Mouse (Mus musculus) hindbrain, embryonic 15.5 days (tissue): ENCODE results near the gene Ints12. TPM values are rescaled to one million over a fixed set of nuclear protein-coding genes. Genes with fewer than 3 reads are reported as not detected.

Experiments used
- ATAC-seq: fragments of 200-750 bp; cut with Nextera tagmentation; 2 replicates; pipeline ENCODE4 v1.8.0; 2017; ENCODE audit warnings: low read depth, moderate number of reproducible peaks, moderate TSS enrichment; ENCODE audit not compliant: low FRiP score
- H3K27ac ChIP-seq: fragments of 300-500 bp; sonication (generic); replicated peaks from 2 replicates; pipeline ENCODE4 v1.5.1; 2015; ENCODE audit warnings: mild to moderate bottlenecking, inconsistent platforms
- H3K27me3 ChIP-seq: fragments of 300-500 bp; sonication (generic); 2 replicates; pipeline ENCODE4 v1.6.1; 2015; ENCODE audit warnings: control low read depth, inconsistent platforms
- H3K36me3 ChIP-seq: fragments of 300-500 bp; sonication (generic); 2 replicates; pipeline ENCODE4 v1.6.1; 2015; ENCODE audit warnings: control low read depth, inconsistent platforms
- H3K4me1 ChIP-seq: fragments of 300-500 bp; sonication (generic); replicated peaks from 2 replicates; pipeline ENCODE4 v1.6.1; 2015; ENCODE audit warnings: control low read depth, inconsistent platforms
- H3K4me2 ChIP-seq: fragments of 300-500 bp; sonication (generic); 2 replicates; pipeline ENCODE4 v1.6.1; 2015; ENCODE audit warnings: moderate library complexity, mild to moderate bottlenecking, inconsistent platforms
- H3K4me3 ChIP-seq: fragments of 300-500 bp; sonication (generic); 2 replicates; pipeline ENCODE4 v1.5.1; 2015; ENCODE audit warnings: mild to moderate bottlenecking, inconsistent platforms
- H3K9ac ChIP-seq: fragments of 300-500 bp; sonication (generic); 2 replicates; pipeline ENCODE4 v1.6.1; 2015; ENCODE audit warnings: inconsistent platforms
- H3K9me3 ChIP-seq: fragments of 300-500 bp; sonication (generic); 2 replicates; pipeline ENCODE4 v1.6.1; 2016; ENCODE audit warnings: control low read depth, inconsistent platforms
- WGBS: fragments of 180-500 bp; shearing (Covaris S2); methylation state at CpG from one replicate; pipeline ENCODE4 v1.1.7; 2015; 5-methylcytosine and 5-hydroxymethylcytosine counted together
- polyA plus RNA-seq: library from polyadenylated mRNA; unstranded; fragments of >200 nt; fragmentation: Nextera tagmentation; extraction: Ambion mirVana; gene quantifications from 2 replicates; pipeline ENCODE4 v1.2.1, GENCODE M21; 2015

Gene Ints12
- 15.7 and 16.3 TPM in 2 replicates for polyA plus RNA-seq

- ATAC-seq, result peak; percentile 98
- peak within 1 kb of the TSS; percentile 97 for H3K4me3 ChIP-seq
- peak within 1 kb of the TSS; percentile 97 for H3K27ac ChIP-seq
- H3K4me1 ChIP-seq, result peaks cover 26% of the 10 kb centered on the region
- peak within 1 kb of the TSS; percentile 76 for H3K4me2 ChIP-seq
- no peaks in the 10 kb centered on the region for H3K27me3 ChIP-seq
- no peaks in the 10 kb centered on the region for H3K9me3 ChIP-seq
- peak within 1 kb of the TSS; percentile 94 for H3K9ac ChIP-seq
- WGBS, result under 1% methylated on average over 53 of the region's 53 CpGs
- no peaks in the 10 kb centered on the region for H3K36me3 ChIP-seq
These were observed at the start of gene Ints12, which contains the start of gene Gstcd for GRCm38 (mm10) chr3:133091664-133092273. TSS of gene Ints12 (plus strand) at chr3:133091840. TSS of gene Gstcd (minus strand) at chr3:133092033.

DNA sequence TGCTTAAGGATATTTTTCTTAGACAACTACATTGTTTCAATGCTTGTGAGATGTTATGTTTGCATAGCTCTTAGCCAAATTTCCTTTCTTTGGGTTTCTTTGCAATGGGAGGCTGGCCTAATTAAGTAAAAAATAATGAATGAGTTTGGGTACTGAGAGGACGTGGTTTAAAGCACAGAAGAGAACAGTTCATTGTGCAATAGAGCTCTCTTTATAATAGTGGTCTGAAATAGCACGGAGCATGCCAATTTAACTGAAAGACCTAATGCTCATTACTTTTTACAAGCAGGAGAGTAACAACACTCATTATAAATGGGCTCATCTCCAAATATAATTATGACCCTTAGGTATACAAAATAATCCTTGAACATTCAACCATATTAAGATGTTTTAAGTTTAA is 39.6 kb upstream of the Ints12 start:
- no peak for ATAC-seq
- Histone ChIP-seq H3K9me3 (no peaks in the 10 kb centered on the region), H3K27ac (no peak overlapping the region), H3K9ac (no peak overlapping the region), H3K27me3 (no peaks in the 10 kb centered on the region), H3K4me1 (no peaks in the 10 kb centered on the region), H3K4me3 (no peak overlapping the region), H3K4me2 (no peak overlapping the region), H3K36me3 (no peaks in the 10 kb centered on the region)
- WGBS, result 47% methylated on average over 2 of the region's 2 CpGs

- no peak for ATAC-seq
- no peak overlapping the region for H3K27ac ChIP-seq
These were observed 16.1 kb upstream of the Ints12 start for GRCm38 (mm10) chr3:133075560-133075959.

DNA sequence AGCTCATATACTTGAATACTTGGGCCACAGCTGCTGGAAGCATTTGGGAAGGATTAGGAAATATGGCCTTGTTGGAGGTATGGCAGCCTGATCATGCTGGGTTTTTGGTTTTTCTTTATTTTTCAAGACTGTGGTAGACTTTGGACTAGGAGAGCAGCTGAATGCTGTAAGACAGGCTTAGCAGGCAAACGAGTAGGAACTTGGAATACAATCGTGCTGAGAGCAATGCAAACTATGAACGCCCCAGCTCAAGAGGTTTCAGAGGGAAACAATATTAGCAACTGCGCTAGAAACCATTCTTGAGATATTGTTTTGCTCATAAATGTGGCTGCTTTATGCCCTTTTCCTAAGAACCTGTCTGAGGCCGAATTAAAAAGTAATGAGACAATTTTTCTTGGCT is 8.9 kb upstream of the Ints12 start:
- Histone ChIP-seq H3K4me1 (no peaks in the 10 kb centered on the region), H3K4me3 (no peak overlapping the region), H3K27me3 (no peaks in the 10 kb centered on the region), H3K36me3 (peaks cover 15% of the 10 kb centered on the region; the same call in 1 of the 2 replicates), H3K4me2 (no peak overlapping the region), H3K27ac (no peak overlapping the region), H3K9ac (no peak overlapping the region), H3K9me3 (no peaks in the 10 kb centered on the region)
- ATAC-seq, result no peak
- WGBS, result 94% methylated on average over 5 of the region's 5 CpGs

More at GRCm38 (mm10) chr3:133075560-133075959, 16.1 kb upstream of the Ints12 start:
- H3K27me3 ChIP-seq, result no peaks in the 10 kb centered on the region
- H3K4me1 ChIP-seq, result no peaks in the 10 kb centered on the region
- no peak overlapping the region for H3K4me2 ChIP-seq
- no peaks in the 10 kb centered on the region for H3K9me3 ChIP-seq
- 0 out of 2 replicates have a peak, but pooled peaks cover 7% of the 10 kb centered on the region for H3K36me3 ChIP-seq
- no peak overlapping the region for H3K9ac ChIP-seq
- 91% methylated on average over 10 of the region's 10 CpGs for WGBS
- H3K4me3 ChIP-seq, result no peak overlapping the region

- Histone ChIP-seq H3K9me3 (no peaks in the 10 kb centered on the region), H3K27ac (no peak overlapping the region), H3K4me3 (no peak overlapping the region), H3K27me3 (no peaks in the 10 kb centered on the region), H3K36me3 (peaks cover 15% of the 10 kb centered on the region; the same call in 1 of the 2 replicates), H3K4me2 (no peak overlapping the region), H3K4me1 (peaks cover 7% of the 10 kb centered on the region), H3K9ac (no peak overlapping the region)
- ATAC-seq, result peak; percentile 73
- 66% methylated on average over 3 of the region's 3 CpGs for WGBS
These were observed 5.8 kb upstream of the Ints12 start for GRCm38 (mm10) chr3:133085858-133086257.

- H3K36me3 ChIP-seq, result no peaks in the 10 kb centered on the region
- peak overlapping the region; percentile 94 for H3K9ac ChIP-seq
- peak overlapping the region; percentile 97 for H3K4me3 ChIP-seq
- H3K27ac ChIP-seq, result peak overlapping the region; percentile 97
- H3K4me2 ChIP-seq, result peak overlapping the region; percentile 76
- no peaks in the 10 kb centered on the region for H3K9me3 ChIP-seq
- no peaks in the 10 kb centered on the region for H3K27me3 ChIP-seq
- WGBS, result 12% methylated on average over 11 of the region's 11 CpGs
- no peak for ATAC-seq
- H3K4me1 ChIP-seq, result peaks cover 26% of the 10 kb centered on the region
These were observed 1.2 kb upstream of the Ints12 start for GRCm38 (mm10) chr3:133090247-133091120.

- peak overlapping the region; percentile 76 for H3K4me2 ChIP-seq
- peak overlapping the region; percentile 97 for H3K4me3 ChIP-seq
- under 1% methylated on average over 43 of the region's 44 CpGs for WGBS
- peak; percentile 90; the same call in 1 of the 2 replicates for ATAC-seq
- H3K27ac ChIP-seq, result peak overlapping the region; percentile 97
- H3K4me1 ChIP-seq, result peaks cover 26% of the 10 kb centered on the region
- H3K36me3 ChIP-seq, result no peaks in the 10 kb centered on the region
- H3K27me3 ChIP-seq, result no peaks in the 10 kb centered on the region
- peak overlapping the region; percentile 94 for H3K9ac ChIP-seq
- no peaks in the 10 kb centered on the region for H3K9me3 ChIP-seq
These were observed 448 bp upstream of the Ints12 start for GRCm38 (mm10) chr3:133091121-133091663.

GRCm38 (mm10) chr3:133092274-133092853 is 724 bp downstream of the Ints12 start:
- peak overlapping the region; percentile 97 for H3K27ac ChIP-seq
- under 1% methylated on average over 7 of the region's 7 CpGs for WGBS
- H3K4me2 ChIP-seq, result peak overlapping the region; percentile 76
- H3K9me3 ChIP-seq, result no peaks in the 10 kb centered on the region
- peaks cover 26% of the 10 kb centered on the region for H3K4me1 ChIP-seq
- ATAC-seq, result no peak
- peak overlapping the region; percentile 97 for H3K4me3 ChIP-seq
- no peaks in the 10 kb centered on the region for H3K27me3 ChIP-seq
- H3K9ac ChIP-seq, result peak overlapping the region; percentile 94
- H3K36me3 ChIP-seq, result peaks cover 4% of the 10 kb centered on the region; the same call in 1 of the 2 replicates

DNA sequence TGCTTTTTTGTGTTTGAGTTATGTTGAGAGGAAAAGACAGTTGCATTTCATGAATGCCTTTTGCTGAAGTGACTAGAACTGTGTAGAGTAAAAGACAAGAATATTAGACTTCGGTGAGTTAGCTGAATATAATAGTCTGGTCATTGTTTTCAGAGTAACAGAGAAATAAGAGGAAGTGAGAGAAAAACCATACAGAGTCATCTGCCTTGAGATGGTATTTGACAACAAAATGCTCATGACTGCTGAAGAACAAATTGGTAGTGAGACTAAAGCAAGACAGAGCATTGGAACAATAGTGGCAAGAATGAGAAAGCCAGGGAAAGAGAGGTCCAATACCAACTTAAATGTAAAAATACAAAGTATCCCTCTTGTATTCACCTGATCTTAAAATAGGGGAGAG is 1.3 kb downstream of the Ints12 start:
- H3K36me3 ChIP-seq, result peaks cover 7% of the 10 kb centered on the region; the same call in 1 of the 2 replicates
- 78% methylated on average over 1 of the region's 1 CpGs for WGBS
- peak overlapping the region; percentile 76 for H3K4me2 ChIP-seq
- no peak overlapping the region for H3K27ac ChIP-seq
- peaks cover 26% of the 10 kb centered on the region for H3K4me1 ChIP-seq
- H3K4me3 ChIP-seq, result peak overlapping the region; percentile 97; the same call in 1 of the 2 replicates
- H3K27me3 ChIP-seq, result no peaks in the 10 kb centered on the region
- no peaks in the 10 kb centered on the region for H3K9me3 ChIP-seq
- peak overlapping the region; percentile 94 for H3K9ac ChIP-seq
- no peak for ATAC-seq

- Histone ChIP-seq H3K9me3 (no peaks in the 10 kb centered on the region), H3K27ac (no peak overlapping the region), H3K4me3 (no peak overlapping the region), H3K36me3 (peaks cover 18% of the 10 kb centered on the region), H3K4me1 (peaks cover 26% of the 10 kb centered on the region), H3K9ac (no peak overlapping the region), H3K27me3 (no peaks in the 10 kb centered on the region), H3K4me2 (no peak overlapping the region)
- no peak for ATAC-seq
- WGBS, result 76% methylated on average over 1 of the region's 1 CpGs
These were observed 2.7 kb downstream of the Ints12 start for GRCm38 (mm10) chr3:133094305-133094704.

- Histone ChIP-seq H3K4me2 (no peak overlapping the region), H3K36me3 (peaks cover 38% of the 10 kb centered on the region), H3K27ac (no peak overlapping the region), H3K9ac (no peak overlapping the region), H3K9me3 (no peaks in the 10 kb centered on the region), H3K4me3 (no peak overlapping the region), H3K27me3 (no peaks in the 10 kb centered on the region), H3K4me1 (peaks cover 12% of the 10 kb centered on the region)
- 96% methylated on average over 6 of the region's 6 CpGs for WGBS
- ATAC-seq, result no peak
These were observed 6.3 kb downstream of the Ints12 start for GRCm38 (mm10) chr3:133097936-133098335.
